Mouse (Mus musculus) olfactory bulb, adult 2 months (tissue): ENCODE data around the gene Slc25a23. TPM values are rescaled to one million over a fixed set of nuclear protein-coding genes. Genes with fewer than 3 reads are reported as not detected.
A peak's percentile ranks its signal among the peaks of the same experiment; 100 is the strongest.

Experiments
- H3K27ac ChIP-seq: fragments of 200-500 bp; 2 replicates; pipeline ENCODE4 v1.5.1; 2012; ENCODE audit warnings: low read depth, low read length; ENCODE audit not compliant: insufficient read depth
- H3K4me1 ChIP-seq: fragments of 200-500 bp; 2 replicates; pipeline ENCODE4 v1.6.1; 2012; ENCODE audit warnings: low read length; ENCODE audit not compliant: control insufficient read depth, insufficient read depth
- H3K4me3 ChIP-seq: fragments of 200-500 bp; 2 replicates; pipeline ENCODE4 v1.5.1; 2012; ENCODE audit warnings: mild to moderate bottlenecking, low read depth, low read length, moderate library complexity; ENCODE audit not compliant: insufficient read depth
- CTCF ChIP-seq: fragments of 200-500 bp; IDR thresholded peaks from 2 replicates; pipeline ENCODE4 v1.5.1; 2012; ENCODE audit warnings: low read depth, mild to moderate bottlenecking, low read length, moderate library complexity; ENCODE audit not compliant: insufficient read depth
- POLR2A ChIP-seq: fragments of 200-500 bp; IDR thresholded peaks from 2 replicates; pipeline ENCODE4 v1.6.1; 2012; ENCODE audit warnings: mild to moderate bottlenecking, low read depth, low read length, moderate library complexity; ENCODE audit not compliant: insufficient read depth
- WGBS: fragments of 180-500 bp; shearing (Covaris S2); methylation state at CpG from one replicate; pipeline ENCODE4 v1.1.7; 2018; 5-methylcytosine and 5-hydroxymethylcytosine counted together
- polyA plus RNA-seq: library from polyadenylated mRNA; stranded (reverse); fragments of >200 nt; gene quantifications from 2 replicates; pipeline ENCODE4 v1.2.4, GENCODE M21; 2012; ENCODE audit warnings: low replicate concordance; ENCODE audit not compliant: missing spikeins, insufficient read depth, insufficient read length

Slc25a23 gene
- polyA plus RNA-seq, 1 experiment: 526 TPM

GRCm38 (mm10) chr17:56996506-56996905 is 63.2 kb downstream of the Slc25a23 start:
- WGBS: 69% methylated on average over 2 of the region's 2 CpGs
- Histone ChIP-seq H3K4me1 (peaks cover 19% of the 10 kb centered on the region), H3K27ac (peak overlapping the region; percentile 68; the same call in 1 of the 2 replicates), H3K4me3 (no peak overlapping the region)
- TF ChIP-seq POLR2A: no peak
- TF ChIP-seq CTCF: no peak

DNA sequence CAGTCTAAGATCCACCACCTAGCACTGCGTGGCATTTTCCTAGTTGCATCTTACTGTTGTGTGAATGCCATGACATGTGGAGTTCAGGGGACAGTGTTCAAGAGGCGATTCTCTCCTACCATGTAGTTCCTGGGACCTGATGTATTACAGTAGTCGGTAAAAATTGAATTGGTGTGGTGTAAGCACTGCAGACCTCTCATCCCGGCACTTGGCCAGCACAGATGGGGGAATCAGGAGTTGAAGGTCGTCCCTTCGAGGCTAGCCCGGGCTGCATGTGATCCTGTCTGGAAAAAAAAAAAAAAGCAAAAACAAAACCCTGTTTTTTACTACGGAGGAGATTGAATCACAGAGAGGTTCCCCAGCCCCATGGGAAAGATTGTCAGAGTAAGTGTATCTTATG is 64.6 kb downstream of the Slc25a23 start:
- no peak overlapping the region for H3K27ac ChIP-seq
- WGBS: 89% methylated on average over 8 of the region's 8 CpGs

More for the DNA sequence above, 64.6 kb downstream of the Slc25a23 start:
- Histone ChIP-seq H3K4me1 (peaks cover 24% of the 10 kb centered on the region), H3K4me3 (no peak overlapping the region)
- TF ChIP-seq POLR2A: no peak
- no peak for TF ChIP-seq CTCF

Other genes with a start within 250 kb of the Slc25a23 start
- not detected in 2 replicates for gene Rfx2, start 228.8 kb downstream of the Slc25a23 start, polyA plus RNA-seq
- not detected in 2 replicates for gene Acsbg2, start 185.4 kb downstream of the Slc25a23 start, polyA plus RNA-seq
- gene 1700061G19Rik, start 184.4 kb downstream of the Slc25a23 start, polyA plus RNA-seq: not detected in 2 replicates
- gene Mllt1, start 124.4 kb downstream of the Slc25a23 start, polyA plus RNA-seq: not detected in 2 replicates
- not detected in 2 replicates for gene Acer1, start 77.7 kb downstream of the Slc25a23 start, polyA plus RNA-seq
- gene Clpp, start 69.6 kb downstream of the Slc25a23 start, polyA plus RNA-seq: not detected in 2 replicates
- gene Alkbh7, start 62.5 kb downstream of the Slc25a23 start, polyA plus RNA-seq: not detected in 2 replicates
- gene Pspn, start 59.8 kb downstream of the Slc25a23 start, polyA plus RNA-seq: not detected in 2 replicates
- not detected in 2 replicates for gene Gtf2f1, start 48.6 kb downstream of the Slc25a23 start, polyA plus RNA-seq
- not detected in 2 replicates for gene Gm17949, start 48.4 kb downstream of the Slc25a23 start, polyA plus RNA-seq
- 183 TPM in 1 of 2 replicates, not detected in the other for gene Khsrp, start 28.3 kb downstream of the Slc25a23 start, polyA plus RNA-seq
- gene Slc25a41, start 18.2 kb downstream of the Slc25a23 start, polyA plus RNA-seq: not detected in 2 replicates
- not detected in 2 replicates for gene Crb3, start 758 bp downstream of the Slc25a23 start, polyA plus RNA-seq
- not detected in 2 replicates for gene Dennd1c, start 18.7 kb upstream of the Slc25a23 start, polyA plus RNA-seq
- 276 TPM in 1 of 2 replicates, not detected in the other for gene Tubb4a, start 27.9 kb upstream of the Slc25a23 start, polyA plus RNA-seq
- gene Tnfsf9, start 45.5 kb upstream of the Slc25a23 start, polyA plus RNA-seq: not detected in 2 replicates
- not detected in 2 replicates for gene Cd70, start 89.9 kb upstream of the Slc25a23 start, polyA plus RNA-seq
- gene Tnfsf14, start 134.3 kb upstream of the Slc25a23 start, polyA plus RNA-seq: not detected in 2 replicates
- not detected in 2 replicates for gene C3, start 168.3 kb upstream of the Slc25a23 start, polyA plus RNA-seq
- not detected in 2 replicates for gene Gpr108, start 188.6 kb upstream of the Slc25a23 start, polyA plus RNA-seq
- gene Trip10, start 189.6 kb upstream of the Slc25a23 start, polyA plus RNA-seq: not detected in 2 replicates
- gene Vav1, start 219.2 kb upstream of the Slc25a23 start, polyA plus RNA-seq: 215 TPM in 1 of 2 replicates, not detected in the other